Mouse (Mus musculus): Measurements from ENCODE around the gene Phf5a. TPM values are rescaled to one million over a fixed set of nuclear protein-coding genes. Genes with fewer than 3 reads are reported as not detected.

Phf5a gene
- total and polyA plus RNA-seq, 2 experiments from 2014 or later, result 41.5 to 107 TPM

DNA sequence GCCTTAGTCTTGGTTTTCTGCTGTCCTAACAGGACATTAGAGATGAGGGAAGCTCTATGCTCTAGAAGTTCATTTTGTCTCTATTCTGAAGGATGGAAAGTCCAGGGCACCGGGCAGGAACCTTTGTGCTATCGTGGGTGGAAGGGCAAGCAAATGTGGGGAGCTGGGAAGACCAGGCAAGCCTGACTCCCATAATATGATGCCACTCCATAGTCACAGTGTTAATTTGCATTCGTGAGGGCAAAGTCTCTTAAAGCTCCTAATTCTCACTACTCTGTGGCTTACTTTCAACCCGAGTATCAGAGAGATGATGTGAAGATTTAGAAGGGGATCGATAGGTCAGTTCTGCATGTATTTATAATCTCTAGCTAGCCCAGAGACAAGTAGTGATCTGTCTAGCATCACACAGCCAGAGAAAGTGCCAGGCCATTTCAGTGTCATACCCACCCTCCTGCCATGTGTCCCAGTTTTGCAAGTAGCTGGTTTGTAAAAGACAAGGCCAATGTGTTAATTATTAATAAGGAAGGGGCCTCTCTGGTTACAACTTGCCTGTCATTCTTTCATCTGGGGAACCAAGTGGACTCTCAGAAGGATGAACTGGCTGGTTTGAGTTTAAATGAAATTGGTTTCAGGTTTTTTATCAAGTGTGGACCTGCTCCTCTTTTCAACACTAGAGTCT is 26.0 kb upstream of the Phf5a start:
- WGBS, result 88% methylated on average over 5 of the region's 5 CpGs

DNA sequence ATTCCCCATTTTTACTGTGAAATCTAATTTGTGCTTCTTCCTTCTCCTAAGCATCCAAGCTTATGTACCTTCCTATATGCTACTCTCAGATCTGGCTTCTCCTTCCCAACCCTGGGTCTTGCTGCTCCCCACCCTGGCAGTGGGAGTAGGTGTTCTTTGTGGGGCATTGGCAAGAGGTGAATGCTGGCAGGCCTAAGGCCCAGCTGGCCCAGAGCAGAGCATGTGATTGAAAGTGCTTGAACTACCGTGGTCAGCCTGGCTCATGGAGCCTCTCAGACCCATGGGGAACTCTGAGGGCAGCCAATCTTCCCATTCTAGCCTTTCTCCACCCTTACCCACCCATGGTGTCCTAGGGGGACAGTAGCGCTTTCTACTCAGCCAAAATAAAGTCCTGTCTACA is 24.7 kb upstream of the Phf5a start:
- TF ChIP-seq CTCF (IDR thresholded peaks at IDR 0.05; ENCODE audit: low read depth), result no peak
- no peak; the same call in 1 of the 2 replicates for ATAC-seq
- DNase-seq, result no peak
- Histone ChIP-seq H3K36me3 (ENCODE audit: insufficient read depth) (peaks cover 72% of the 10 kb centered on the region), H3K4me2 (ENCODE audit: low read depth) (no peak overlapping the region), H3K9ac (no peak overlapping the region), H3K4me3 (ENCODE audit: low read depth, low read length) (no peak overlapping the region), H3K27ac (ENCODE audit: low read depth, low read length) (peak overlapping the region; percentile 9; the same call in 1 of the 2 replicates), H3K27me3 (ENCODE audit: insufficient read depth, low read length) (no peaks in the 10 kb centered on the region), H3K4me1 (ENCODE audit: insufficient read depth) (no peaks in the 10 kb centered on the region), H3K9me3 (ENCODE audit: low read length) (no peaks in the 10 kb centered on the region)
- 87% methylated on average over 2 of the region's 2 CpGs for WGBS

More for the DNA sequence above, 26.0 kb upstream of the Phf5a start:
- H3K9ac ChIP-seq, result no peak overlapping the region
- H3K27ac ChIP-seq (ENCODE audit: low read depth, low read length), result no peak overlapping the region
- no peaks in the 10 kb centered on the region for H3K9me3 ChIP-seq (ENCODE audit: low read length)
- peaks cover 69% of the 10 kb centered on the region for H3K36me3 ChIP-seq (ENCODE audit: insufficient read depth)
- TF ChIP-seq CTCF (IDR thresholded peaks at IDR 0.05; ENCODE audit: low read depth), result no peak
- no peaks in the 10 kb centered on the region for H3K4me1 ChIP-seq (ENCODE audit: insufficient read depth)
- no peak for ATAC-seq
- H3K4me3 ChIP-seq (ENCODE audit: low read depth, low read length), result no peak overlapping the region
- no peak overlapping the region for H3K4me2 ChIP-seq (ENCODE audit: low read depth)
- no peak for DNase-seq
- H3K27me3 ChIP-seq (ENCODE audit: insufficient read depth, low read length), result no peaks in the 10 kb centered on the region

DNA sequence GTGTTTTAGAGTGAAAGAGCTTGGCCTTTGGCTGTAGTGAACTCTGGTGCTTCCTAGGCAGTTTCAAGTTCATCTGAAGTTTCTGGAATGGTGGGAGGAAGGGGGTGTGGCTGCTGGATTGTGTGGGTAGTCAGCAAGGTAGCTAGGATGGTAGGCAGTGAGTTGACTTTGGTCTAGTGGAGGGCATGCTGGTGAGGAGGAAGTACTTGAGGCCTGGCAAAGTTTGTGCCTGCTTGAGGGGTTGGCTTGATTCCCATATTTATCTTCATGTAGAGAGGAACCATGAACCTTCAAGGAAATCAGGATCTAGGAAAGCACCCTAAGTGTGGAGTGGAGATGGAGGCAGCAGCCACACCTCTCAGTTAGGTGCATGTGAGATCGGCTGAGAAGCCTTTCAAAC is 22.3 kb upstream of the Phf5a start:
- 88% methylated on average over 1 of the region's 1 CpGs for WGBS
- H3K36me3 ChIP-seq (ENCODE audit: insufficient read depth), result peaks cover 73% of the 10 kb centered on the region
- no peak for TF ChIP-seq CTCF (IDR thresholded peaks at IDR 0.05; ENCODE audit: low read depth)

DNA sequence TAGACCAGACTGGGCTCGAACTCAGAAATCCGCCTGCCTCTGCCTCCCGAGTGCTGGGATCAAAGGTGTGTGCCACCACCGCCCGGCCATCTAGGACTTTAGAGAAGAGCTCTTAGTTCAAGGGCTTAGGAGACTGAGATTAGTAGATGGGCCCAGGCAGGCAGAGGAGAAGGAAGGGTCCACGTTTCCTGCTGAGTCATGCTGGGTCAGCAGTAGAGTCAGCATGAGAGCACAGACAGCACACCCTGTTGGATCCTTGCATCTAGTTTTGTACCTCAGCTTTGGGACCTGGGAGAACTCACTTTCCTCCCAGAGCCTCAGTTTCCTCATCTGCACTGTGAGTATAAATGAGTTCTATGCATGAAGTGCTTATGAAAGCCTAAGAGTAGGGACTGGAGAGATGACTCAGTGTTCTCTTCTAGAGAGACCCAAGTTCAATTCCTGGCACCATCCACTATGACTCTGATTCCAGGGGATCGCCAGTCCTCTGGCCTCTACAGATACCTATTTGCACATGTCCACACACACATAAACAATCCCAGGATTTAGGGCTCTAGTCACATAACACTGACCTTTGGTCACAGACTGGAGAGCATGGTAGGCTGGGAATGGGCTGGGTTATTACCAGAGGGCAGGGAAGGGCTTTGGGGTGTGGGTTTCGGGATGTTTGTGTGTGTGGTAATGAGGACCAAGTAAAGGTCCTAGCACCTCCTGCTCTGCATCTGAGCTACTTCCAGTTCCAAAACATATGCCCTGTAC is 20.3 kb upstream of the Phf5a start:
- Histone ChIP-seq H3K27me3 (ENCODE audit: insufficient read depth, low read length) (no peaks in the 10 kb centered on the region), H3K9ac (no peak overlapping the region), H3K4me3 (ENCODE audit: low read depth, low read length) (no peak overlapping the region), H3K4me1 (ENCODE audit: insufficient read depth) (no peaks in the 10 kb centered on the region), H3K9me3 (ENCODE audit: low read length) (no peaks in the 10 kb centered on the region), H3K27ac (ENCODE audit: low read depth, low read length) (no peak overlapping the region), H3K36me3 (ENCODE audit: insufficient read depth) (peaks cover 57% of the 10 kb centered on the region), H3K4me2 (ENCODE audit: low read depth) (no peak overlapping the region)
- 95% methylated on average over 8 of the region's 8 CpGs for WGBS
- no peak for TF ChIP-seq CTCF (IDR thresholded peaks at IDR 0.05; ENCODE audit: low read depth)
- DNase-seq, result no peak
- ATAC-seq, result no peak

More for the DNA sequence above, 22.3 kb upstream of the Phf5a start:
- DNase-seq (no peak), ATAC-seq (no peak)
- Histone ChIP-seq H3K4me3 (ENCODE audit: low read depth, low read length) (no peak overlapping the region), H3K27ac (ENCODE audit: low read depth, low read length) (no peak overlapping the region), H3K9me3 (ENCODE audit: low read length) (no peaks in the 10 kb centered on the region), H3K27me3 (ENCODE audit: insufficient read depth, low read length) (no peaks in the 10 kb centered on the region), H3K4me1 (ENCODE audit: insufficient read depth) (no peaks in the 10 kb centered on the region), H3K4me2 (ENCODE audit: low read depth) (no peak overlapping the region), H3K9ac (no peak overlapping the region)

DNA sequence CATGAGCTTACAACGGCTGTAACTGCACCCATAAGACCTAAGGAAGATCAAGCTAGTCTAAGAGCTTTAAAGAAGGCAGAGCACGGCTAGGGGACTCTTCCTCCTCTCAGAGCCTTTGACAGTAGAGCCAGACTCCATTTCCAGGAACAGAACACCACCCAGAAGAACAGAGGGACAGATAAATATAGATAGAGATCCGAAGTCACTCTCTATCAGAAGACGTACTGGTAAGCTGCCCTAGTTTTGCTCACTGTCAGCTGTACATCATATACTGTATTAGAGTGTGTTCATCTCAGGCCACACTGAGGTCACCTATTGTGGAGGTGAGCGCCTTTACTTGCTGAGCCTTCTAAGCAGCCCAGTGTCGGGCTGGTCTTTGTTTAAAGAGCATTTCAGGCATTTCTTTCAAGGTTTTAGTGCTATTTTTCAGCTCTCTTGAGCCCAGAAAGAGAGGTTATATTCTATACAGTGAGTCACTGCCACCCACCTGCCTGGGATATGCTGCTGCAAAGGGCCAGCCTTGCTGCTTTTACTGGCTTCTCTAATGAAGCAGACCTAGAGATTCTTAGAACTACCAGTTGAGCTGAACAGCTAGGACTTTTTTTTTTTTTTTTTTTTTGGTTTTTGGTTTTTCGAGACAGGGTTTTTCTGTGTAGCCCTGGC is 19.6 kb upstream of the Phf5a start:
- no peaks in the 10 kb centered on the region for H3K27me3 ChIP-seq (ENCODE audit: insufficient read depth, low read length)
- no peak overlapping the region for H3K4me2 ChIP-seq (ENCODE audit: low read depth)
- no peak for ATAC-seq
- peaks cover 52% of the 10 kb centered on the region for H3K36me3 ChIP-seq (ENCODE audit: insufficient read depth)
- WGBS, result 92% methylated on average over 7 of the region's 7 CpGs
- no peaks in the 10 kb centered on the region for H3K4me1 ChIP-seq (ENCODE audit: insufficient read depth)
- no peak overlapping the region for H3K9ac ChIP-seq
- DNase-seq, result no peak
- H3K27ac ChIP-seq (ENCODE audit: low read depth, low read length), result no peak overlapping the region
- no peak for TF ChIP-seq CTCF (IDR thresholded peaks at IDR 0.05; ENCODE audit: low read depth)
- no peak overlapping the region for H3K4me3 ChIP-seq (ENCODE audit: low read depth, low read length)
- no peaks in the 10 kb centered on the region for H3K9me3 ChIP-seq (ENCODE audit: low read length)

DNA sequence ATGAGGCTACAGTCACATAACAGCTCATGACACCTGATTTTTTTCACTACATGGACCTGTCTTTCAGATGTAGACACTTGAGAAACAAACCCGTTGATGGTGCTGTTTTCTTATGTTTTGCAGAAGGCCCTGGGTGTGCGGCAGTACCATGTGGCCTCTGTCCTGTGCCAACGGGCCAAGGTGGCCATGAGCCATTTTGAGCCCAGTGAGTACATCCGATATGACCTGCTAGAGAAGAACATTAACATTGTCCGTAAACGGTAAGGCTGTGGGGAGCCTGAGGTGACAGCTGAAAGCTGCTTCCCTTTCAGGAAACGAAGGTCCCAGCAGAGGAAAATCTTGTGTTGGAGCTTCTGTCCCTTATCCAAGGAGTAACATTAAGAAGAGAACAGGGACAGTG is 17.5 kb upstream of the Phf5a start:
- DNase-seq (no peak), ATAC-seq (no peak)
- no peak overlapping the region for H3K27ac ChIP-seq (ENCODE audit: low read depth, low read length)
- no peak for TF ChIP-seq CTCF (IDR thresholded peaks at IDR 0.05; ENCODE audit: low read depth)
- H3K36me3 ChIP-seq (ENCODE audit: insufficient read depth), result peaks cover 37% of the 10 kb centered on the region
- H3K27me3 ChIP-seq (ENCODE audit: insufficient read depth, low read length), result no peaks in the 10 kb centered on the region
- H3K4me1 ChIP-seq (ENCODE audit: insufficient read depth), result no peaks in the 10 kb centered on the region
- H3K9ac ChIP-seq, result no peak overlapping the region
- WGBS, result 94% methylated on average over 7 of the region's 7 CpGs
- no peak overlapping the region for H3K4me3 ChIP-seq (ENCODE audit: low read depth, low read length)
- H3K9me3 ChIP-seq (ENCODE audit: low read length), result no peaks in the 10 kb centered on the region
- no peak overlapping the region for H3K4me2 ChIP-seq (ENCODE audit: low read depth)
